Mouse (Mus musculus) myocyte (in vitro differentiated cells): Measurements from ENCODE around the gene A030005K14Rik.

Experiments used
- CEBPB ChIP-seq: IDR thresholded peaks from 2 replicates; pipeline ENCODE4 v1.6.1; 2011; ENCODE audit warnings: mild to moderate bottlenecking, moderate library complexity; ENCODE audit not compliant: poor library complexity, insufficient read depth, severe bottlenecking
- E2F4 ChIP-seq: IDR thresholded peaks from one replicate; pipeline ENCODE4 v1.6.1; 2011; ENCODE audit warnings: mild to moderate bottlenecking, control low read depth, moderate library complexity; ENCODE audit not compliant: insufficient read depth
- MAX ChIP-seq: IDR thresholded peaks from one replicate; pipeline ENCODE4 v1.6.1; 2011; ENCODE audit warnings: low read depth, mild to moderate bottlenecking, control low read depth
- MYOD1 ChIP-seq, 3 experiments: IDR thresholded peaks; one replicate each; pipeline ENCODE4 v1.6.1; 2011; ENCODE audit warnings: control low read depth in 2 of 3, low read depth in 2 of 3, mild to moderate bottlenecking in 2 of 3, moderate library complexity in 1 of 3; ENCODE audit not compliant: insufficient read length in 2 of 3, control insufficient read depth in 1 of 3
- MYOG ChIP-seq, 3 experiments: IDR thresholded peaks; one replicate each; pipeline ENCODE4 v1.6.1; 2011; ENCODE audit warnings: control low read depth in 2 of 3, low read depth in 2 of 3, mild to moderate bottlenecking in 2 of 3; ENCODE audit not compliant: insufficient read length in 2 of 3, control insufficient read depth in 1 of 3, insufficient read depth in 1 of 3
- POLR2A ChIP-seq: IDR thresholded peaks from one replicate; pipeline ENCODE4 v1.6.1; 2011; ENCODE audit warnings: low read depth, mild to moderate bottlenecking, control low read depth, moderate library complexity; ENCODE audit not compliant: insufficient read length
- POLR2AphosphoS2 ChIP-seq: IDR thresholded peaks from one replicate; pipeline ENCODE4 v1.6.1; 2011; ENCODE audit warnings: low read depth, control low read depth; ENCODE audit not compliant: insufficient read length
- REST ChIP-seq: IDR thresholded peaks from one replicate; pipeline ENCODE4 v1.6.1; 2011; ENCODE audit warnings: mild to moderate bottlenecking, control low read depth, moderate library complexity; ENCODE audit not compliant: insufficient read depth, insufficient read length
- SRF ChIP-seq: IDR thresholded peaks from one replicate; pipeline ENCODE4 v1.6.1; 2011; ENCODE audit warnings: low read depth; ENCODE audit not compliant: control insufficient read depth, insufficient read length
- TCF12 ChIP-seq: IDR thresholded peaks from one replicate; pipeline ENCODE4 v1.6.1; 2011; ENCODE audit warnings: mild to moderate bottlenecking, control low read depth; ENCODE audit not compliant: poor library complexity, insufficient read depth, severe bottlenecking
- TCF3 ChIP-seq: IDR thresholded peaks from one replicate; pipeline ENCODE4 v1.6.1; 2011; ENCODE audit warnings: low read depth, control low read depth; ENCODE audit not compliant: insufficient read length
- USF1 ChIP-seq: IDR thresholded peaks from one replicate; pipeline ENCODE4 v1.6.1; 2011; ENCODE audit warnings: low read depth, mild to moderate bottlenecking, control low read depth, moderate library complexity

DNA sequence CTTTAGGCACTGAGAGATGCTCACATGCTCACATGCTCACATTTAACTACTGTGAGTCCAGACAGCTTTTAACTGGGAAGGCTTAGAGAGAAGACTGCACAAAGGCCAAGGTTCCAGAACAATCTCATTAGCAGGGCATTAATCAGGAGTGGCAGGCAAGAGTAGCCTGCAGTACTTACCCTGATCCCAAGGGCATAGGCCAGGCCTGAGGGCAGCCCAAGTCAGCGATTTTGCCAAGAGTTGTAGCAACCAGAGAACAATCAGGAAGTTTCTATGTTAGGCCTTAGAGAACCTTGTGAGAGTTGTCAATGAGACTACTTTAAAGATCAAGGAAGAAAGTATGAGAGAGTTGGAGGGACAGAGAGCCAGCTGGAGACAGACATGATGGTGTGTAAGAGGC lies 697 bp downstream of the A030005K14Rik start:
- no peak for TF ChIP-seq USF1
- TF ChIP-seq POLR2AphosphoS2, result no peak
- no peak for TF ChIP-seq MYOD1 (IDR thresholded peaks at IDR 0.05; ENCODE audit: control insufficient read depth in 1 of 3, insufficient read length in 2 of 3, low read depth in 2 of 3)
- TF ChIP-seq TCF12, result no peak
- TF ChIP-seq E2F4, result no peak
- TF ChIP-seq POLR2A, result no peak
- TF ChIP-seq TCF3, result no peak
- no peak for TF ChIP-seq MAX
- TF ChIP-seq MYOG (IDR thresholded peaks at IDR 0.05; ENCODE audit: control insufficient read depth in 1 of 3, insufficient read depth in 1 of 3, insufficient read length in 2 of 3, low read depth in 2 of 3), result no peak
- no peak for TF ChIP-seq CEBPB
- TF ChIP-seq SRF, result no peak
- no peak for TF ChIP-seq REST
